Mouse (Mus musculus): ENCODE results near the gene Lsg1.

DNA sequence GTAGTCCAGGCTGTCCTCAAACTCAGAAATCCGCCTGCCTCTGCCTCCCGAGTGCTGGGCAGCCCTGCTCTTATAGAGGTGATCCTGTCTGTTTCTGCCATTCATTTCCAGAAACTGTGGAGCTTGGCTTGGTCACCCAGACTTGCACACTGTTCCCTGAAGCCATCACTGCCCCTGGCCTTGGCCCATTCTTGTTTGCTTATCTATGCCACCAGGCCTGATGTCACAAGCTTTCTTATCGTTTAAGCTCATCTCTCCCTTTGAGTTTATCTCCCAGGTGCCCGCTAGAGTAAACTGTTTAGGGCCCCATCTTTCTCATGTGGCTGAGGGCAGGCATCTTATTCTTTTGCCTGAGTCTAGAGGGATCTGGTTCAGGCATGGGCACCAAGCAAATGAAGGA lies 42.7 kb downstream of the Lsg1 start:
- TF ChIP-seq CTCF (IDR thresholded peaks at IDR 0.05; ENCODE audit: insufficient read depth, low read length) (no peak), POLR2A (IDR thresholded peaks at IDR 0.05; ENCODE audit: borderline replicate concordance, extremely low read depth, low read depth, low read length) (no peak)

Measured in lung, adult 2 months (tissue).